Mouse (Mus musculus) WW6 (cell line): ENCODE results near the gene Thoc3.
"Not testable (repeated sequence)": the region's sequence is repeated elsewhere in the genome, so short reads cannot be mapped to it uniquely, and the experiment has no call there.

ENCODE experiments used
- DNase-seq: peaks from one replicate; pipeline ENCODE4 v3.0.0-alpha.2; 2013; ENCODE audit warnings: low read depth, low spot score

Gene Thoc3

GRCm38 (mm10) chr13:54468098-54469011, at the start of gene Thoc3:
TSS of gene Thoc3 (minus strand) at chr13:54468849.
- DNase-seq, result peak; percentile 78

- DNase-seq, result no peak
These were observed 37.3 kb upstream of the Thoc3 start for GRCm38 (mm10) chr13:54505920-54506319.

DNA sequence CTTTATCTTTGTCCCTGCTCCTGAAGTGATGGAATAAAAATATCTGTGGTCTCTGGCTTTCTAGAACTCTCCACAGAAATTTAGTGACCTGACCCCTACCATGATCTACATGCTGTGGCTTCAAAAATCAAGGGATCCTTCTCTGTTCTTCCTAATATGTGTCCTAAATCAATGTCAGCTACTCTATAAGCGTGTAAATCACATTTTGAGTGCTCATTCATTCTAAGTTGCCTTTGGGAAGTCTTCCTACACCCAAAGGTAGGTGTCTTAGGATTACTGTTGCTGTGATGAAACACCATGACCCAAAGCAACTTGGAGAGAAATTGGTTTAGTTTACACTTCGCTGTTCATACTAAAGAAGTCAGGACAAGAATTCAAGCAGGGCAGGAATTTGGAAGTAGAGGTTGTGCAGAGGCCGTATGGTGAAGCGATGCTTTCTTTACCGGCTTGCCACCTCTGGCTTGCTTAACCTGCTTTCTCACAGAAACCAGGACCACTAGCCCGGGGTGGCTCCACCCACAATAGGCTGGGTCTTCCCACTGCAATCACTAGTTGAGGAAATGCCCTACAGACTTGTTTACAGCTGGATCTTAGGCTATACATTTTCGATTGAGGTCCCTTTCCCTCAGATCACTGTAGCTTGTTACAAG, 36.1 kb upstream of the Thoc3 start:
- DNase-seq, result peak; percentile 14

DNA sequence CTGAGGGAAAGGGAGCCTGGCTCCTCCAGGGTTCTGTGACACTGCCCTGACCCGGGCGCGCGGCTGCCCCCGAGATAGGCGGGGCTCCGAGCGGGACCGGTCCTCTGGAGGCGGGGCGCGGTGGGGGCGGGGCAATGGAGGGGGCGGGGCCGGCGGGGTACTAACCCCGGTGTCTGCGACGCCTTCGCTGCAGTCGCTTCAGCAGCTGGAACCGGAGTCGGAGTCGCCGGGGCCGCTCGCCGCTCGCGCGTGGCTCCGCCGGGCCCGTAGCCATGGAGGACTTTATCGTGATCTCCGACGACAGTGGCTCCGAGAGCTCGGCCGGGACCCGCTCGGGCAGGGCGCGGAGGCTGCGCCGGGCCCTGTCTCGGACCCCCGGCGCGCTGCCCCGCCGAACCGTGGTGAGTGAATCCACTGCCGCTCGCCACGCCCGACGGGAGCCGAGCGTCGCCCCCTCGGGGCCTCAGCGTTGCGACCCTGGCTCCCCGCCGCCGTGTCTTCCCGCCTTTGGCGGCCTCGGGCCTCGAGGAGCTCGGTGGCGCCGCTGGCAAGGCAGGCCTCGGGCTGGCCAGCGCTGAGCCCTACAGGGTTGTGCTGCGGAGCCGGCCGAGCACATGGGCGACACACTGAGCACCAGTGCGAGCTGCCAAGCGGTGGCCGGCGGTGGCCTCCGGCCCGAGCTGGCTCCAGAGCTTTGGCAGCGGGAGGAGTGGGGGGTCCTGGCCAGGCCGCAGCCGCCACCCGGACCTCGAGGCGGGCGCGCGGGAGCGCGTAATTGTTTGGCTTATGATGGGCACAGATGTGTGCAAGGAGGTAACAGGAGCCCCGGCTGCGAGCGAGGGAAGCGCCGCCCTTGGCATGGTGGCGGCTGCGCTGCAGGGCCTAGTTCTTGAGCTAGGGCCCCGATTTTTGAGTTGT, 35.2 kb upstream of the Thoc3 start, which contains the start of gene Simc1:
Gene Simc1, plus strand, starts transcription at position 176 of the 918 bp plus-strand sequence.
- peak; percentile 16 for DNase-seq

- DNase-seq, result no peak
These were observed 34.6 kb upstream of the Thoc3 start for GRCm38 (mm10) chr13:54503278-54503603.

GRCm38 (mm10) chr13:54501957-54502690, 33.5 kb upstream of the Thoc3 start:
- DNase-seq, result no peak

- no peak for DNase-seq
These were observed 32.7 kb upstream of the Thoc3 start for GRCm38 (mm10) chr13:54501352-54501751.

GRCm38 (mm10) chr13:54499551-54499950, 30.9 kb upstream of the Thoc3 start:
- not testable (repeated sequence) for DNase-seq

DNA sequence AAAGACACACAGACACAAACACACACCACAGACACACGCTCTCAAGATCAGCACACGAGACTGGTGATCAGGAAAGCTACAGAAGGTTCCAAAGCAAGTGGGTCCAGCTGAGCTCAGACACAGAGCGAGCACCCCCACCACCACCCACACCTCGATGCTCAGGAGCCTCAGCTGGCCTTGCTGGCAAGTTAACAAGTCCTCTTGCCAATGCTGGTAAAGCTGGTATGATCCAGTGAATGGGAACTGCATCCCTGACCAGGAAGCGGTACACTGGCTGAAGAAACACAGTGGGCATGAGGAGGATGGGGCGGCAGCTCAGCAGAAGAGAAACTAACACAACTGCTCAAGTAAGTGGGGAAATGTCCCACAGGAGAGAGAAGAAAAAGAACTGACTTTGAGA, 22.7 kb upstream of the Thoc3 start:
- no peak for DNase-seq

GRCm38 (mm10) chr13:54490411-54490810, 21.8 kb upstream of the Thoc3 start:
- no peak for DNase-seq

DNA sequence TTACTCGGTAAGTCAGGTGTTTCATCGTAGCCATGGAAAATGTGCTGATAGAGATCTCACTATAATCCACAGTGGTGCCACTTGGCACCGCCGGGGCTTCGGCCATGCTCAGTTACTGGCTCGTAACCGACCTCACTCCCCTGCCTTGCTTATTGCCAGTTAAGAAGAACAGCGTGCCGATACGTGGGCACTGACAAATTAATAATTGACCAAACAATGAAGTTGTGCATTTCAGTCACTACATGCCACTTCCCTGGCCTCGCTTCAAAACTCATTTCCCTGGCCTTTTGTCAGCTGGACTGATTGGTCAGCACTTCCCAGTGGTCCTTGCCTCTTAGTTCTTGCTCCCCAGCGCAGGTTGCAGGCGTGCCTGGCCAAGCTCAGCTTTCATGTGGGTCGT, 12.8 kb upstream of the Thoc3 start:
- DNase-seq, result no peak

DNA sequence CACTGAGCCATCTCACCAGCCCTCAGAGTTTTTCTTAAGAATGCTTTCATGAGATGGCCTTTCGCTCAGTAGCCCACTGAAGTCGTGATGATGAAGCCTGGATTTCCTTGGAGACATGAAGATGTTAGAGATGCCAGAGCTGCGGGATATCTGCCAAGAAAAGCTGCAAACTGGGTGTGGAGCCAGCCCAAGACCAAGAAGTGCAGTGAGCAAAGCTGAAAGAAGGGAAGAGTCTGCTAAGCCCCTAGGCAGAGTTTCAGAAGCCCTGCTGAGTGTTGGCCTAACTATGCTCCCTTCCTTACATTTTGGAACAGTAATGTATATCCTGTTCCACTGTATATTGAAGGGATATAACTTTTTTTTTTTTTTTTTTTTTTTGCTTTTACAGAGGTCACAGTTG, 10.6 kb upstream of the Thoc3 start:
- DNase-seq, result no peak

GRCm38 (mm10) chr13:54475702-54476101, 7.1 kb upstream of the Thoc3 start:
- no peak for DNase-seq

DNA sequence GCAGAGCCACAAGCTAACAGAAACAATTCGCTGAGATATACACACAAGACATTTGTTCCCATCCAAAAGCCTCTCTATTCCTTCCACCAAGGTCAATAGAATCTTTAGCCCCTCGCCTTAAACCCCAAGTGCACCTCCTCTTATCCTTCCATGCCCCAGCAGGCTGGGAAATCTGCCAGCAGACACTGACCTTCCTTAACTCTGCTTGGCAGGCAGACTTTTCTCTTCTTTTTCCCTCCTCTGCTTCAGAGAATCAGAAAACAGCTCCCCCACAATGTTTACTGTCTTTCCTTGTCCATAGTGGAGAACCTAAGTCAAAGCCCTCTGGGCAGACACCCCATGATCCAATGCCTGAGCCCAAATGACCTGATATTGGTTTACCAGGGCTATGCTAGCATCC, 6.3 kb upstream of the Thoc3 start:
- DNase-seq, result no peak

DNA sequence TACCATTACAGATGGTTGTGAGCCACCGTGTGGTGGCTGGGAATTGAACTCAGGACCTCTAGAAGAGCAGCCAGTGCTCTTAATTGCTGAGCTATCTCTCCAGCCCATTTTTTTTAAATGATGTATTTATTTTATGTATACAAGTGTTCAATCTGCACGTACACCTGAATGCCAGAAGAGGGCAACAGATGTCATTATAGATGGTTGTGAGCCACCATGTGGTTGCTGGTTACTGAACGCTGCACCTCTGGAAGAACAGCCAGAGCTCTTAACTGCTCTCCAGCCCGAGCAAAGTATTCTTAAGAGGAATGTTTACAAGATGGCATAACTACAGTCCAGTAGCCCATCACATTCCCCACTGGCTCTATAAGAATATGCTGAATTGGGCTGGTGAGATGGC, 3.3 kb upstream of the Thoc3 start:
- DNase-seq, result no peak

DNA sequence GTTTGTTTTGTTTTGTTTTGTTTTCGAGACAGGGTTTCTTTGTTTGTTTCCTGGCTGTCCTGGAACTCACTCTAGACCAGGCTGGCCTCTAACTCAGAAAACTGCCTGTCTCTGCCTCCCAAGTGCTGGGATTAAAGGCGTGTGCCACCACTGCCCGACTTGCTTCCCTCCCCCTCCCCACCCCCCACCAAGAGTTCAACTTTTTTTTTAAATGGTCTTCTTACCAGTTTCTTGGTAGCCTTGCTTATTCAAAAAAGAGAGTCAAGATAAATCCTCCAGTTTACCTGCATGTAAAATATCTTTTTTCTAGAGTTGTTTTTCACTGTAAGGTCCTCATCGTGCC, 334 bp upstream of the Thoc3 start:
- no peak for DNase-seq

DNA sequence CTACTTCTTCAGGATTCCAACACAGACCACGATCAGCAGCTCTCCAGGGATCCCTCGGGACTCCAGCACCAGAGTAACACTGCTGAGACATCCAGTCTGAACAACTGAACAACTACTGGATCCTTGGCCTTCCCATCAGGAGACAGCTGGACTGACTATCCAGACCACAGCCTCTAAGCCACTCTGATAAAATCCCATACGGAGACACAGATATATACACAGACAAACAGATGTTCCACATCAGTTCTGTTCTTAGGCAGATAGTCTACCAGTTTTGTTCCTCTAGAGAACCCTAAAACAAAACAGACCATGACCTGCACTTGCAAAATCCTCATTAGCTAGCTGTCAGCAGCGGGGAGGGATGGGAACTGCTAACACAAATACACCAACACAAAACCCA, 9.4 kb downstream of the Thoc3 start:
- no peak for DNase-seq

- no peak for DNase-seq
These were observed 11.6 kb downstream of the Thoc3 start for GRCm38 (mm10) chr13:54457062-54457461.

DNA sequence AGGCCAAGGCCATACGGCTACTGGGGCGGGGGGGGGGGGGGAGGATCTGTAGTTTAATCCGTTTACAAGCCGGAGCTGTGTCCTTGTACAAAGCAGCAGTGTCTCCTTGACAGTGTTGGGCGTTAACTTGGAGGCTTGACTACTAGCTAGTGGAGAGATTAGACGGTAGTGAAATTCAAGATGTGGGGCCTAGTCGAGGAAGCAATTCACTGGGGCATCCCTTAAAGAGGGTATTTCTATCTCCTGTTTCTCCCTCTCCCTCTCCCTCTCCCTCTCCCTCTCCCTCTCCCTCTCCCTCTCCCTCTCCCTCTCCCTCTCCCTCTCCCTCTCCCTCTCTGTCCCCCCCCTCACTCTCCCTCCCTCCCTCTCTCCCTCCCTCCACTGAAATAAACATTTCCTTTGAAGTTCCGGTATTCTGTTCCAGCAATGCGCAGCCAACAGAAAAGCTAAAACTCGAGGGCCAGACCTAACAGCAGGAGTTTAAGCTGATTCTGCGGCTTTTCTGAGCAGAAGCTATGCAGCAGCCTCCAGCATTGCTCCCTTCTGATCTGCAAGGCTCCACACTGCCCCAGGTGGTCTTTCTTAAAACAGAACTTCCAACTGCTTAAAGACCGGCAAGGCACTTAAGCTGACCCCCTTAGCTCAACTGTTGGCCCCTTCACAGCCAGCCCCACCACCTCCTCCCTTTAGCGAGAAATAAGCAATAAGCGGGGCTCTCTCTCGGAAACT, 21.0 kb downstream of the Thoc3 start:
- peak; percentile 64 for DNase-seq

- peak; percentile 60 for DNase-seq
These were observed 21.8 kb downstream of the Thoc3 start for GRCm38 (mm10) chr13:54446686-54447495.
